Mouse (Mus musculus) liver, adult 2 months (tissue): ENCODE measurements at regions not wholly inside any gene's neighbourhood (a gene's known extent, or its start where the extent isn't known, plus 50 kb on each side); places are given as distances from the start of the nearest gene placed in this dataset.
A peak's percentile ranks its signal among the peaks of the same experiment; 100 is the strongest.

Source experiments
- DNase-seq: peaks from one replicate; pipeline ENCODE4 v3.0.0-alpha.2; 2011; ENCODE audit warnings: low read depth, low spot score; ENCODE audit errors: extremely low read depth
- H3K27ac ChIP-seq: fragments of 200-500 bp; replicated peaks from 2 replicates; pipeline ENCODE4 v1.5.1; 2012; ENCODE audit warnings: low read depth, mild to moderate bottlenecking, control low read depth, inconsistent platforms, low read length; ENCODE audit not compliant: insufficient read depth
- H3K27me3 ChIP-seq: fragments of 200-500 bp; 2 replicates; pipeline ENCODE4 v1.6.1; 2012; ENCODE audit warnings: mild to moderate bottlenecking, moderate library complexity, low read length, inconsistent platforms; ENCODE audit not compliant: control insufficient read depth, insufficient read depth
- H3K36me3 ChIP-seq: fragments of 200-500 bp; 2 replicates; pipeline ENCODE4 v1.6.1; 2012; ENCODE audit warnings: low read length, inconsistent platforms; ENCODE audit not compliant: control insufficient read depth, insufficient read depth
- H3K4me1 ChIP-seq: fragments of 200-500 bp; 2 replicates; pipeline ENCODE4 v1.6.1; 2011; ENCODE audit warnings: low read length; ENCODE audit not compliant: control insufficient read depth, insufficient read depth
- H3K4me3 ChIP-seq: fragments of 200-500 bp; 2 replicates; pipeline ENCODE4 v1.5.1; 2011; ENCODE audit warnings: low read depth, mild to moderate bottlenecking, control low read depth, low read length, moderate library complexity; ENCODE audit not compliant: insufficient read depth
- H3K79me2 ChIP-seq: fragments of 200-500 bp; 2 replicates; pipeline ENCODE4 v1.6.1; 2012; ENCODE audit warnings: inconsistent platforms, mild to moderate bottlenecking, low read length, moderate library complexity; ENCODE audit not compliant: control insufficient read depth, insufficient read depth
- H3K9ac ChIP-seq: fragments of 200-500 bp; 2 replicates; pipeline ENCODE4 v1.6.1; 2012; ENCODE audit warnings: low read depth, mild to moderate bottlenecking, control low read depth, inconsistent platforms, low read length
- CTCF ChIP-seq: fragments of 200-500 bp; IDR thresholded peaks from 2 replicates; pipeline ENCODE4 v1.5.1; 2011; ENCODE audit warnings: low read depth, low read length, control low read depth
- POLR2A ChIP-seq: fragments of 200-500 bp; IDR thresholded peaks from 2 replicates; pipeline ENCODE4 v1.6.1; 2011; ENCODE audit warnings: low read length, control low read depth; ENCODE audit not compliant: insufficient read depth; ENCODE audit errors: extremely low read depth
- WGBS: fragments of 180-500 bp; shearing (Covaris S2); methylation state at CpG from one replicate; pipeline ENCODE4 v1.1.7; 2018; 5-methylcytosine and 5-hydroxymethylcytosine counted together

GRCm38 (mm10) chr4:91180241-91181096 lies 220.1 kb downstream of the Elavl2 start:
- 65% methylated on average over 8 of the region's 8 CpGs for WGBS

GRCm38 (mm10) chr4:91164280-91165121 lies 236.1 kb downstream of the Elavl2 start:
- Histone ChIP-seq H3K9ac (no peak overlapping the region), H3K4me1 (no peaks in the 10 kb centered on the region), H3K79me2 (no peaks in the 10 kb centered on the region), H3K4me3 (no peak overlapping the region), H3K27me3 (no peaks in the 10 kb centered on the region), H3K27ac (no peak overlapping the region), H3K36me3 (no peaks in the 10 kb centered on the region)
- TF ChIP-seq CTCF (no peak), POLR2A (no peak)
- DNase-seq = no peak
- 79% methylated on average over 11 of the region's 11 CpGs for WGBS

More at GRCm38 (mm10) chr4:91180241-91181096, 220.1 kb downstream of the Elavl2 start:
- H3K36me3 ChIP-seq = no peaks in the 10 kb centered on the region
- no peak overlapping the region for H3K9ac ChIP-seq
- no peaks in the 10 kb centered on the region for H3K4me1 ChIP-seq
- H3K27me3 ChIP-seq = no peaks in the 10 kb centered on the region
- DNase-seq = no peak
- TF ChIP-seq POLR2A = no peak
- no peak for TF ChIP-seq CTCF
- no peak overlapping the region for H3K27ac ChIP-seq
- no peaks in the 10 kb centered on the region for H3K79me2 ChIP-seq
- H3K4me3 ChIP-seq = no peak overlapping the region

- TF ChIP-seq POLR2A (no peak), CTCF (no peak)
- H3K79me2 ChIP-seq = no peaks in the 10 kb centered on the region
- 61% methylated on average over 7 of the region's 7 CpGs for WGBS
- H3K27me3 ChIP-seq = no peaks in the 10 kb centered on the region
- no peak overlapping the region for H3K27ac ChIP-seq
- no peaks in the 10 kb centered on the region for H3K4me1 ChIP-seq
- DNase-seq = no peak
- H3K4me3 ChIP-seq = no peak overlapping the region
- no peaks in the 10 kb centered on the region for H3K36me3 ChIP-seq
- H3K9ac ChIP-seq = no peak overlapping the region
Measured at GRCm38 (mm10) chr4:91157047-91157446, 243.5 kb downstream of the Elavl2 start.

- no peak overlapping the region for H3K27ac ChIP-seq
- H3K4me1 ChIP-seq = no peaks in the 10 kb centered on the region
- no peaks in the 10 kb centered on the region for H3K79me2 ChIP-seq
- TF ChIP-seq CTCF (no peak), POLR2A (no peak)
- no peak overlapping the region for H3K4me3 ChIP-seq
- 23% methylated on average over 7 of the region's 7 CpGs for WGBS
- H3K36me3 ChIP-seq = no peaks in the 10 kb centered on the region
- no peaks in the 10 kb centered on the region for H3K27me3 ChIP-seq
- no peak overlapping the region for H3K9ac ChIP-seq
- DNase-seq = peak; percentile 90
Measured at GRCm38 (mm10) chr4:91144666-91145065, 255.9 kb downstream of the Elavl2 start.

- TF ChIP-seq CTCF = no peak
- no peak for TF ChIP-seq POLR2A
- 81% methylated on average over 5 of the region's 5 CpGs for WGBS
- H3K36me3 ChIP-seq = no peaks in the 10 kb centered on the region
- H3K4me1 ChIP-seq = no peaks in the 10 kb centered on the region
- H3K27me3 ChIP-seq = no peaks in the 10 kb centered on the region
- no peaks in the 10 kb centered on the region for H3K79me2 ChIP-seq
- no peak overlapping the region for H3K4me3 ChIP-seq
- no peak overlapping the region for H3K9ac ChIP-seq
- no peak overlapping the region for H3K27ac ChIP-seq
- DNase-seq = peak; percentile 54
Measured at GRCm38 (mm10) chr4:91143906-91144305, 256.7 kb downstream of the Elavl2 start.

- 59% methylated on average over 3 of the region's 3 CpGs for WGBS
- no peaks in the 10 kb centered on the region for H3K36me3 ChIP-seq
- no peak overlapping the region for H3K9ac ChIP-seq
- no peaks in the 10 kb centered on the region for H3K4me1 ChIP-seq
- DNase-seq = peak; percentile 17
- no peak overlapping the region for H3K4me3 ChIP-seq
- no peak overlapping the region for H3K27ac ChIP-seq
- H3K27me3 ChIP-seq = no peaks in the 10 kb centered on the region
- TF ChIP-seq CTCF = no peak
- no peak for TF ChIP-seq POLR2A
- H3K79me2 ChIP-seq = no peaks in the 10 kb centered on the region
Measured at GRCm38 (mm10) chr4:91135327-91135726, 265.3 kb downstream of the Elavl2 start.
